Mouse (Mus musculus) stomach, embryonic 16.5 days (tissue): ENCODE data around the gene Crct1. TPM values are rescaled to one million over a fixed set of nuclear protein-coding genes. Genes with fewer than 3 reads are reported as not detected.

ENCODE experiments used
- ATAC-seq: fragments of 200-750 bp; cut with Nextera tagmentation; 2 replicates; pipeline ENCODE4 v1.8.0; 2017; ENCODE audit warnings: moderate number of reproducible peaks, moderate TSS enrichment; ENCODE audit not compliant: insufficient read depth, low FRiP score
- H3K27ac ChIP-seq: fragments of 300-500 bp; sonication (generic); 2 replicates; pipeline ENCODE4 v1.5.1; 2014; ENCODE audit warnings: low read length
- H3K27me3 ChIP-seq: fragments of 300-500 bp; sonication (generic); 2 replicates; pipeline ENCODE4 v1.6.1; 2014; ENCODE audit warnings: low read length, control low read depth, mixed read lengths; ENCODE audit not compliant: control insufficient read depth, insufficient read depth
- H3K36me3 ChIP-seq: fragments of 300-500 bp; sonication (generic); 2 replicates; pipeline ENCODE4 v1.6.1; 2014; ENCODE audit warnings: low read length; ENCODE audit not compliant: control insufficient read depth, insufficient read depth
- H3K4me1 ChIP-seq: fragments of 300-500 bp; sonication (generic); 2 replicates; pipeline ENCODE4 v1.6.1; 2014; ENCODE audit warnings: low read length, control low read depth, mixed read lengths; ENCODE audit not compliant: control insufficient read depth, insufficient read depth
- H3K4me2 ChIP-seq: fragments of 300-500 bp; sonication (generic); 2 replicates; pipeline ENCODE4 v1.6.1; 2014; ENCODE audit warnings: low read depth, low read length, mixed read lengths
- H3K4me3 ChIP-seq: fragments of 300-500 bp; sonication (generic); replicated peaks from 2 replicates; pipeline ENCODE4 v1.5.1; 2014; ENCODE audit warnings: mild to moderate bottlenecking, low read length
- H3K9ac ChIP-seq: fragments of 300-500 bp; sonication (generic); 2 replicates; pipeline ENCODE4 v1.6.1; 2014; ENCODE audit warnings: low read length
- H3K9me3 ChIP-seq: fragments of 300-500 bp; sonication (generic); replicated peaks from 2 replicates; pipeline ENCODE4 v1.6.1; 2016; ENCODE audit warnings: low read length, control low read depth; ENCODE audit not compliant: control insufficient read depth
- WGBS: fragments of 180-500 bp; shearing (Covaris S2); extraction: QIAGEN DNeasy Blood & Tissue Kit; methylation state at CpG from one replicate; pipeline ENCODE4 v1.1.7; 2014; 5-methylcytosine and 5-hydroxymethylcytosine counted together
- polyA plus RNA-seq: library from polyadenylated mRNA; unstranded; fragments of >200 nt; fragmentation: Nextera tagmentation; extraction: Ambion mirVana; gene quantifications from 2 replicates; pipeline ENCODE4 v1.2.1, GENCODE M21; 2015

The Crct1 gene
- polyA plus RNA-seq, 1 experiment from 2014 or later: 83.5 TPM

DNA sequence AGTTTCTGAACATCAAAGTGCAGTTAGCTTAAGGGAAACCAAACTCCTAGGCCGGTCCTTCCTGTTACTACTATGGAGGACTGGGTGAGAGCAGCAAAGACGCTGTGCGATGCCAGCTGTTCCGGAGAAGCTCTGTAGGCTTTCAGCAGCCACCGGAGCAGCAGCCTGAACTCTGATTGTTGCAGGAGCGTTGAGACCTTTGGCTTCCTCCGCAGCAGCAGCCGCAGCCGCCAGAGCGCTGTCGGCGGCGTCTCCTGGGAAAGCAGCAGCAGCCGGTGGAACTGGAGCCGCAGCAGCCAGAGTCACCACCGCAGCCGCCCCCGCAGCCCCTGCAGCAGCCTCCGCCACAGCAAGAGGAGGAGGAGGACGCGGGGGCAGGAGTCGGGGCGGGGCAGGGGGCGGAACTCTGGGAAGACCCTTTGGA lies 1.1 kb downstream of the Crct1 start:
- under 1% methylated on average over 24 of the region's 24 CpGs for WGBS
- H3K9me3 ChIP-seq: no peaks in the 10 kb centered on the region
- H3K4me2 ChIP-seq: peak overlapping the region; percentile 82
- H3K4me3 ChIP-seq: peak overlapping the region; percentile 49
- H3K36me3 ChIP-seq: no peaks in the 10 kb centered on the region
- H3K27ac ChIP-seq: no peak overlapping the region
- H3K27me3 ChIP-seq: no peaks in the 10 kb centered on the region
- H3K4me1 ChIP-seq: no peaks in the 10 kb centered on the region
- peak overlapping the region; percentile 63 for H3K9ac ChIP-seq
- peak; percentile 47; the same call in 1 of the 2 replicates for ATAC-seq

DNA sequence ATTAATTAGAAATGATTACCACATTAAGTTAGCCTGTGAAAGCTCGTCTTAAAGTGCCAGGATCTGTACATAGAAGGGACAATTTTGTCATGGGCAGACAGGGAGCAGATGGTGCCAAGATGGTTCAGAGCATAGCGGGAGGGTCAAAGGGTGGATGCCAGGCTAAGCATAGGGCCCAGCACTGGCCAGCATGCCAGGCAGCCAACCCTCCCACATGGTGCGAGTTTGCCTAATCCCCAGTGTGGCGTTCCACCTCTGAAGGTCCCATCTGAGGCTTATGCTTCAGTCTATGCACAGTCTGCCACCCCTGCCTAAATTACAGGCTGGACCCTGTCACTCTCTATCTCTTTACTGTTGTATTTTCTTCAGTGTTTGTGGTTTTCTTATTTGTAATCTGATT lies 12.6 kb downstream of the Crct1 start:
- Histone ChIP-seq H3K4me1 (no peaks in the 10 kb centered on the region), H3K9me3 (no peaks in the 10 kb centered on the region), H3K27ac (no peak overlapping the region), H3K4me2 (no peak overlapping the region), H3K9ac (no peak overlapping the region), H3K36me3 (no peaks in the 10 kb centered on the region), H3K4me3 (no peak overlapping the region), H3K27me3 (no peaks in the 10 kb centered on the region)
- no peak for ATAC-seq
- 73% methylated on average over 4 of the region's 4 CpGs for WGBS

DNA sequence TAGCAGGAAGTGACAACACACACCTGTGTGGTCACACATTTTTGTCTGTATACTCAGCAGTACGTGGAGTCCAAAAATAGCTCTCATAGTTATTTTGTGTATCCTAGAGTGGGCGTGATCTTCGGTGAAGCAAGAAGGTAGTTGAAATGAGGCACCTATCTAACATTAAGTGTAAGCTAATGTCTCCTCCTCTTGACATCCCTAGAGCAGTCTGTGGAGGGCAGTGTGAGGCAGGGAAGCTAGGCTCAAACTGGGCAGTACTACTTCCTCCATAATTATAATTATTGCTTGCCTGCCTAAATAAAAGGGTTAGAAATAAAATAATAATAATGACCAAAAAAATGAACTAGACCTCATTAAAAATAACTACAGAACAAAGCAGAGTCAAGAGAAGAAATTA lies 14.9 kb downstream of the Crct1 start:
- no peaks in the 10 kb centered on the region for H3K9me3 ChIP-seq
- H3K36me3 ChIP-seq: no peaks in the 10 kb centered on the region
- H3K4me2 ChIP-seq: no peak overlapping the region
- H3K4me1 ChIP-seq: no peaks in the 10 kb centered on the region
- H3K27ac ChIP-seq: no peak overlapping the region
- WGBS: 66% methylated on average over 3 of the region's 3 CpGs
- no peak for ATAC-seq
- no peak overlapping the region for H3K9ac ChIP-seq
- H3K27me3 ChIP-seq: no peaks in the 10 kb centered on the region
- no peak overlapping the region for H3K4me3 ChIP-seq

DNA sequence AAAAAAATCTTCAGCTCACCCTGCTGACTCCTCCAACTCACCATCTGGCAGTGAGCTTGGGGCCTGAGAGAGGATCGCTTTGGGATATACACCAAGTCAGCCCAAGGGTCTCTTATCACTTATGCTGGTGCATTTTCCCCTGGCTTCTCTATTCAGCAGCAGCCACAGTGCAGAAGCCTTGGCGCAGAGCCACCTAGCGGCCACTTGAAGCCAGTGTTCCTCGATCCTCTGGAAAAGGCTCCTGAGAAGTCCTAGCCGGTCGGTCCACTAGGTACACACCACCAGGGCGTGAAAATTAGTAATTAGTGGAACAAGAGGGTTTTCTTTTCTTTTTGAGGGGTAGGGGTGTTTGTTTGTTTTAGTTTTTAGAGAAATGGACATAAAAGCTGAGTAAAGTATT lies 16.8 kb downstream of the Crct1 start:
- no peaks in the 10 kb centered on the region for H3K27me3 ChIP-seq
- WGBS: 3% methylated on average over 7 of the region's 7 CpGs
- H3K4me3 ChIP-seq: no peak overlapping the region
- peak; percentile 73; the same call in 1 of the 2 replicates for ATAC-seq
- H3K9ac ChIP-seq: no peak overlapping the region
- H3K9me3 ChIP-seq: no peaks in the 10 kb centered on the region
- H3K27ac ChIP-seq: no peak overlapping the region
- H3K4me1 ChIP-seq: no peaks in the 10 kb centered on the region
- no peak overlapping the region for H3K4me2 ChIP-seq
- H3K36me3 ChIP-seq: no peaks in the 10 kb centered on the region

DNA sequence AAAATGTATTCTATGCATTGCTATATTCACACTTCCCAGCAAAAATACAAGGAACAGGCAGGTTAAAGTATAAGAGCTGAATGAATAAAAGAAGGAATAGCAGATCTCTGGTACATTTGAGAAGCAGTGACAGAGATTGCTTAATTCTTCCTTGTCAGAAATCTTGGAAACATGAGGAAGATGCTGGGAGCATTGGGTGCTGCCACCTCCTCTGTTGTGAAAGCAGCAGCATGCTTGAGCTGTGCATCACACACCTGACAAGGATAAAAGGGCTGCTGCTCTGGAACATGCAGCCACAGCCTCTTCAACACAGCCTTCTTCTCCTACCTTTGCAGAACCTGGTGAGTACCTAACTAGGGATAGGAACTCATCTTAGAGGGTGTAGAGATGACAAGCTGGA lies 23.6 kb downstream of the Crct1 start, which contains the start of gene Lce3f:
Gene Lce3f, plus strand, starts transcription at position 301 of the 400 bp plus-strand sequence.
- Histone ChIP-seq H3K9ac (no peak within 1 kb of the TSS), H3K9me3 (no peaks in the 10 kb centered on the region), H3K4me1 (no peaks in the 10 kb centered on the region), H3K4me2 (no peak within 1 kb of the TSS), H3K4me3 (no peak within 1 kb of the TSS), H3K36me3 (no peaks in the 10 kb centered on the region), H3K27me3 (no peaks in the 10 kb centered on the region), H3K27ac (no peak within 1 kb of the TSS)
- no peak for ATAC-seq

GRCm38 (mm10) chr3:92978484-92978883 lies 37.0 kb downstream of the Crct1 start:
- WGBS: 69% methylated on average over 2 of the region's 2 CpGs
- no peaks in the 10 kb centered on the region for H3K9me3 ChIP-seq
- no peaks in the 10 kb centered on the region for H3K36me3 ChIP-seq
- no peaks in the 10 kb centered on the region for H3K27me3 ChIP-seq
- H3K9ac ChIP-seq: no peak overlapping the region
- H3K27ac ChIP-seq: no peak overlapping the region
- H3K4me3 ChIP-seq: no peak overlapping the region
- H3K4me1 ChIP-seq: no peaks in the 10 kb centered on the region
- no peak for ATAC-seq
- no peak overlapping the region for H3K4me2 ChIP-seq

DNA sequence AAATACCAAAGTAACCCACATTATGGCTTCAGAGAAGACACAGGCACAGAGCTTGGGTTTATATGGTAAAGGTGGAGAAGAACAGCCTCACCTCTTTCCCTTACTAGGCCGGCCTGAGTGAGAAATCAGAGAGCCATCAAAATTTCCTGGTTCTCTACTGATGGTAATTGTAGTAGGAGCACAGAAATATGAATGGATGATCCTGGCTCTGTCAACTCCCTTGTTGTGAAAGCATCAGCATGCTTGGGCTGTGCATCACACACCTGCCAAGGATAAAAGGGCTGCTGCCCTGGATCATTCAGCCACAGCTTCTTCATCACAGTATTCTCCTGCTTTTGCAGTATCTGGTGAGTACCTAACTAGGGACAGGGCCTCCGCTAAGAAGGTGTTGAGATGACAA lies 48.7 kb downstream of the Crct1 start, which contains the start of gene Lce3e:
Gene Lce3e, plus strand, starts transcription at position 301 of the 400 bp plus-strand sequence.
- H3K4me2 ChIP-seq: no peak within 1 kb of the TSS
- WGBS: 71% methylated on average over 2 of the region's 2 CpGs
- H3K9ac ChIP-seq: no peak within 1 kb of the TSS
- no peaks in the 10 kb centered on the region for H3K27me3 ChIP-seq
- H3K36me3 ChIP-seq: no peaks in the 10 kb centered on the region
- no peak for ATAC-seq
- no peak within 1 kb of the TSS for H3K27ac ChIP-seq
- no peaks in the 10 kb centered on the region for H3K4me1 ChIP-seq
- H3K4me3 ChIP-seq: no peak within 1 kb of the TSS
- H3K9me3 ChIP-seq: no peaks in the 10 kb centered on the region

Other genes with a start within 250 kb of the Crct1 start
- gene Lce1i, start 236.8 kb downstream of the Crct1 start, polyA plus RNA-seq: 0.32 TPM in 1 of 2 replicates, not detected in the other
- gene Lce1j, start 225.2 kb downstream of the Crct1 start, polyA plus RNA-seq: not detected in 2 replicates
- not detected in 2 replicates for gene Lce1k, start 207.8 kb downstream of the Crct1 start, polyA plus RNA-seq
- 0.84 and 1.4 TPM in 2 replicates for gene Kprp, start 188.4 kb downstream of the Crct1 start, polyA plus RNA-seq
- not detected in 2 replicates for gene Lce1l, start 164.4 kb downstream of the Crct1 start, polyA plus RNA-seq
- gene 2310050C09Rik, start 145.5 kb downstream of the Crct1 start, polyA plus RNA-seq: not detected in 2 replicates
- 7.5 and 10.8 TPM in 2 replicates for gene Lce3a, start 89.5 kb downstream of the Crct1 start, polyA plus RNA-seq
- 1.7 and 2.1 TPM in 2 replicates for gene Lce3b, start 82.7 kb downstream of the Crct1 start, polyA plus RNA-seq
- 3.7 and 4.0 TPM in 2 replicates for gene Lce3c, start 71.2 kb downstream of the Crct1 start, polyA plus RNA-seq
- not detected in 2 replicates for gene Lce3d, start 58.3 kb downstream of the Crct1 start, polyA plus RNA-seq
- 5.9 TPM in 2 replicates for gene Lce3e, start 48.6 kb downstream of the Crct1 start, polyA plus RNA-seq
- 25.6 and 36.2 TPM in 2 replicates for gene Lce3f, start 23.5 kb downstream of the Crct1 start, polyA plus RNA-seq
- gene Lce1m, start 3.4 kb upstream of the Crct1 start, polyA plus RNA-seq: 0.15 TPM in 1 of 2 replicates, not detected in the other
- gene Gm4858, start 53.1 kb upstream of the Crct1 start, polyA plus RNA-seq: not detected in 2 replicates
- gene Crnn, start 129.1 kb upstream of the Crct1 start, polyA plus RNA-seq: 1.6 and 2.4 TPM in 2 replicates
- not detected in 2 replicates for gene Flg2, start 181.6 kb upstream of the Crct1 start, polyA plus RNA-seq